Mouse (Mus musculus): ENCODE measurements at regions not wholly inside any gene's neighbourhood (a gene's known extent, or its start where the extent isn't known, plus 50 kb on each side); places are given as distances from the start of the nearest gene placed in this dataset.

DNA sequence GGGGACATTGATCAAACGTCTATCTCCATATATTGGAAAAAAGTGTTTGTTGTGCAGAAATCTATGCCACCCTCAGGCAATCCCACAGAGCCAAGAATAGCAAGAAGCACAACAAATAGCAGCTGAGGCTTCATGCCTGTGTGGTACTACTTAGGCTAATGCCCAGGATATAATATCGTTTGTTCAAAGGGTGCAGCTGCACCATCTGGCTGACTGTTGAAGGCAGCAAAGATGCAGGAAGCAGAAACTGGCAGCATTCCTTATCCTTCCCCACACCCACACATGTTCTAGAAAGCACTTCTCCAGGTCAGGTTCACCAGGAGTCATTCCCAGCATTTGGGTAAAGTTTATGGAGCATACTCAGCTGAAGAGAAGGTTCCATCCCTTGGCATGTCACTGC, 158.1 kb upstream of the Ccn2 start:
- H3ac ChIP-seq (ENCODE audit: control insufficient read depth, insufficient read length, low read depth), result no peak overlapping the region
- H3K79me2 ChIP-seq (ENCODE audit: control insufficient read depth, insufficient read depth), result no peaks in the 10 kb centered on the region
- H3K79me3 ChIP-seq (ENCODE audit: low read depth), result no peaks in the 10 kb centered on the region
- TF ChIP-seq MYOG (IDR thresholded peaks at IDR 0.05; ENCODE audit: control insufficient read depth, extremely low read depth, insufficient read length), result no peak
- no peak for TF ChIP-seq USF1 (IDR thresholded peaks at IDR 0.05; ENCODE audit: low read depth)
- TF ChIP-seq CEBPB (IDR thresholded peaks at IDR 0.05; ENCODE audit: low read depth), result no peak
- no peak for TF ChIP-seq MYOD1 (IDR thresholded peaks at IDR 0.05; ENCODE audit: control insufficient read depth, insufficient read length, low read depth)
- TF ChIP-seq FOSL1 (IDR thresholded peaks at IDR 0.05; ENCODE audit: insufficient read depth, low read length, poor library complexity, severe bottlenecking), result no peak
- no peak for TF ChIP-seq CTCF (IDR thresholded peaks at IDR 0.05; ENCODE audit: control insufficient read depth, insufficient read depth, insufficient read length)
- no peak for TF ChIP-seq MAX (IDR thresholded peaks at IDR 0.05)
- no peak overlapping the region for H3K4me3 ChIP-seq (ENCODE audit: insufficient read depth, poor library complexity, severe bottlenecking)
- H3K27me3 ChIP-seq (ENCODE audit: control insufficient read depth, insufficient read depth, insufficient read length), result no peaks in the 10 kb centered on the region
- H3K36me3 ChIP-seq (ENCODE audit: control insufficient read depth, insufficient read depth), result no peaks in the 10 kb centered on the region

DNA sequence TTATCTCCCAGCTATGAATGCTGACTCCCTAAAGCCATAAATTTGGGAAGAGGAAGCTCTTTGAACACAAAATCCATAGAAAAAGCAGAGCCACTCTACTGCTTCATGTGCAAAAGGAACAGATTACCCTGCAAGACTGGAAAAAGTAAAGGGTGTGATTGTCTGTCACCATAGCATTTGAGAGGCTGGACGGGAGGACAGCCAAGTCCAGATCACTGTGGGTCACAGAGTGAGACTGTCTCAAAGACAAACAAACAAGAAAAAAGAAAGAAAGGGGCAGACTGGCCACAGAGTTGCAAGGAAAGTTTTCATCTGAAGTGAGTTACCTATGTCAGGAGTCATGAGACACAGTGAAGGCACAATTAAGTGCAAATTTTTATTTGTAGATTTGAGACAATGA, 150.7 kb upstream of the Ccn2 start:
- H3K79me2 ChIP-seq (ENCODE audit: control insufficient read depth, insufficient read depth), result no peaks in the 10 kb centered on the region
- H3ac ChIP-seq (ENCODE audit: control insufficient read depth, insufficient read length, low read depth), result no peak overlapping the region
- H3K4me3 ChIP-seq (ENCODE audit: insufficient read depth, poor library complexity, severe bottlenecking), result no peak overlapping the region
- no peaks in the 10 kb centered on the region for H3K36me3 ChIP-seq (ENCODE audit: control insufficient read depth, insufficient read depth)
- TF ChIP-seq CEBPB (IDR thresholded peaks at IDR 0.05; ENCODE audit: low read depth) (no peak), MYOD1 (IDR thresholded peaks at IDR 0.05; ENCODE audit: control insufficient read depth, insufficient read length, low read depth) (no peak), MYOG (IDR thresholded peaks at IDR 0.05; ENCODE audit: control insufficient read depth, extremely low read depth, insufficient read length) (no peak), MAX (IDR thresholded peaks at IDR 0.05) (no peak), USF1 (IDR thresholded peaks at IDR 0.05; ENCODE audit: low read depth) (no peak), FOSL1 (IDR thresholded peaks at IDR 0.05; ENCODE audit: insufficient read depth, low read length, poor library complexity, severe bottlenecking) (no peak), CTCF (IDR thresholded peaks at IDR 0.05; ENCODE audit: control insufficient read depth, insufficient read depth, insufficient read length) (no peak)
- H3K27me3 ChIP-seq (ENCODE audit: control insufficient read depth, insufficient read depth, insufficient read length), result no peaks in the 10 kb centered on the region
- H3K79me3 ChIP-seq (ENCODE audit: low read depth), result no peaks in the 10 kb centered on the region

DNA sequence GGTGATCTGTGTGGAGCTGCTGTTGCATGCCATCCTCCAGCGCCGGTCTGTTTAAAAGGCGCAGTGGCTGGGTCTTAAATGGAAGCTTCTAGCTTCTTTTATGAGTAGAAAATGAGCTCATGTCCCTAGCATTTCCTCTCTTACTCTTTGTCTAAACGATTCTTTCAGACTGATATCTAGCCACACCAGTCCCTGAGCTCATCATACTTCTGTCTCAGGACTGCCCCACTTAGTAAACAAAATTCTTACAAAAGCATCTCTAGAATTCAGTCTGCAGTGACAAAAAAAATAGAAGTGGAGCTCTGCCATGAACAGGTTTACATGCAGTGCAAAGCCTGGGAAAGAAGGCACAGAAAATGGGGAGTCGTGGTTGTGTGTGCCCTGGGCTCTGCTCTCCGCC, 150.2 kb upstream of the Ccn2 start:
- Histone ChIP-seq H3K36me3 (ENCODE audit: control insufficient read depth, insufficient read depth) (no peaks in the 10 kb centered on the region), H3ac (ENCODE audit: control insufficient read depth, insufficient read length, low read depth) (no peak overlapping the region), H3K79me3 (ENCODE audit: low read depth) (no peaks in the 10 kb centered on the region), H3K27me3 (ENCODE audit: control insufficient read depth, insufficient read depth, insufficient read length) (no peaks in the 10 kb centered on the region), H3K79me2 (ENCODE audit: control insufficient read depth, insufficient read depth) (no peaks in the 10 kb centered on the region), H3K4me3 (ENCODE audit: insufficient read depth, poor library complexity, severe bottlenecking) (no peak overlapping the region)
- TF ChIP-seq CEBPB (IDR thresholded peaks at IDR 0.05; ENCODE audit: low read depth), result no peak

DNA sequence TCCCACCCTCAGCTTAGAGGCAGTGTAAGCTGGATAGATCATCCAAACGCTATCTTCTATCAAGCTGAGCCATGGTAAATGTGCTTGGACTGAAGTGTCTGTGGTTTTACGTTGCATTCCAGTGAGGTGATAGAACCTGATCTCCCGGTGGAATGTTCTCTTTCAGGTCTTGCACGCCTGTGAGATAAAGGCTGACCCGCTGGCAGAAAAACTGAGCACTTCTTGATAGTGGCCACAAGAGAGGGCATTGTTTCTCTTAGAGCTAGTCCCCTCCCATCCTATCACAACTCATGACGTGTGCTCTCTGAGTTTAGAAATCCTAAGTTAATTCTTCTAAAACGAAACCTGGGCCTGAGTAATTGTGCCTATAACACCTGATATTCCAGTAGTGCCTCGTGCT, 149.1 kb upstream of the Ccn2 start:
- Histone ChIP-seq H3K36me3 (ENCODE audit: control insufficient read depth, insufficient read depth) (no peaks in the 10 kb centered on the region), H3K27me3 (ENCODE audit: control insufficient read depth, insufficient read depth, insufficient read length) (no peaks in the 10 kb centered on the region), H3K79me2 (ENCODE audit: control insufficient read depth, insufficient read depth) (no peaks in the 10 kb centered on the region), H3K79me3 (ENCODE audit: low read depth) (no peaks in the 10 kb centered on the region), H3ac (ENCODE audit: control insufficient read depth, insufficient read length, low read depth) (no peak overlapping the region), H3K4me3 (ENCODE audit: insufficient read depth, poor library complexity, severe bottlenecking) (no peak overlapping the region)
- TF ChIP-seq MYOD1 (IDR thresholded peaks at IDR 0.05; ENCODE audit: control insufficient read depth, insufficient read length, low read depth) (no peak), MYOG (IDR thresholded peaks at IDR 0.05; ENCODE audit: control insufficient read depth, extremely low read depth, insufficient read length) (no peak), CTCF (IDR thresholded peaks at IDR 0.05; ENCODE audit: control insufficient read depth, insufficient read depth, insufficient read length) (no peak), FOSL1 (IDR thresholded peaks at IDR 0.05; ENCODE audit: insufficient read depth, low read length, poor library complexity, severe bottlenecking) (no peak), CEBPB (IDR thresholded peaks at IDR 0.05; ENCODE audit: low read depth) (no peak), USF1 (IDR thresholded peaks at IDR 0.05; ENCODE audit: low read depth) (no peak), MAX (IDR thresholded peaks at IDR 0.05) (no peak)

DNA sequence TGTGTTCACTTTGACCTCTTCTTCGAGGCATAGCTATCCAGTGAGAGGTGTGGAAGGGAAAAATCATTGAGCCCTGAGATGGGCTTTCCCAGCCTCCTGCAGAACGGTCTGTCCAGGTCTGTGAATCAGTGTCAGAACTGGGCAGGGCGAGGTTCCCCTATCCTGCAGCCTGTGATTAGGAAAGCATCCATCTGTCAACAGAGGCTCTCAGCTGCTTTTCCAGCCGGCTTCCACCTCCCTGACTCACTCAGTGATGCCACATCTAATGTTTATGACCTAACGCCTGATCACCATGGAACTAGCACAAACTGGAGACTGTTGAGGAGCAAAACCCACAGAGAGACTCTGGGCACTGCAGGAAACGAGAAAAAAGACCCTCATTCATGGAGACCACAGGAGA, 148.1 kb upstream of the Ccn2 start:
- Histone ChIP-seq H3K79me2 (ENCODE audit: control insufficient read depth, insufficient read depth) (no peaks in the 10 kb centered on the region), H3ac (ENCODE audit: control insufficient read depth, insufficient read length, low read depth) (no peak overlapping the region), H3K4me3 (ENCODE audit: insufficient read depth, poor library complexity, severe bottlenecking) (no peak overlapping the region), H3K36me3 (ENCODE audit: control insufficient read depth, insufficient read depth) (no peaks in the 10 kb centered on the region), H3K27me3 (ENCODE audit: control insufficient read depth, insufficient read depth, insufficient read length) (no peaks in the 10 kb centered on the region), H3K79me3 (ENCODE audit: low read depth) (no peaks in the 10 kb centered on the region)
- TF ChIP-seq CEBPB (IDR thresholded peaks at IDR 0.05; ENCODE audit: low read depth) (peak; percentile 49), MYOD1 (IDR thresholded peaks at IDR 0.05; ENCODE audit: control insufficient read depth, insufficient read length, low read depth) (peak; percentile 89), USF1 (IDR thresholded peaks at IDR 0.05; ENCODE audit: low read depth) (no peak), MYOG (IDR thresholded peaks at IDR 0.05; ENCODE audit: control insufficient read depth, extremely low read depth, insufficient read length) (no peak), MAX (IDR thresholded peaks at IDR 0.05) (no peak), CTCF (IDR thresholded peaks at IDR 0.05; ENCODE audit: control insufficient read depth, insufficient read depth, insufficient read length) (no peak), FOSL1 (IDR thresholded peaks at IDR 0.05; ENCODE audit: insufficient read depth, low read length, poor library complexity, severe bottlenecking) (peak; percentile 53)

DNA sequence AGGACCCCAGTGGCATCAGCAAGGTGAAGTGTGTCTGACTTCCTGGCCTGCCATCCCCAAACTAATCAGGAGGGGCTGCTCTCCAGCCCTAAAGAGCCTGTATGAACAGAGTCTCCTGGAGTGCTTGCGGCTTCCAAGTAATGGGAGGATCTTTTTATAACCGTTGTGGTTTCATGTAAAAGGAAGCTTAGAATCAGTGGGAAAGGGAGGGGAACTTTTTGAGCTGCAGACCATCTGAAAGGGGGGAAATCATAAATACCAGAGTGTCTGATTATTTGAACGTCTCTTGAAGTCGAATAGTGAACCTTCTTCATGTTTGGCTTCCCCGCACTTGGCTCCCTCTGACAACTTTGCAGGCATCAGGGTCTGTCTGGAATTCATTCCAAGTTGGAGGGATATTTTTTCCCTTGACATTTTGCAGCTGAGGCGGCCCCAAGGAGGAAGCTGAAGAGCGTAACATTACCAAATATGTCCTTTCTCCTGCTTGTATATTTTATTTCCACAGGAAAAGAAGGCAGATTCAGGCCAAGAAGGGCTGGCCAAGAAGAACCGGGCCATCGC, 147.2 kb upstream of the Ccn2 start:
- Histone ChIP-seq H3K4me3 (ENCODE audit: insufficient read depth, poor library complexity, severe bottlenecking) (no peak overlapping the region), H3K36me3 (ENCODE audit: control insufficient read depth, insufficient read depth) (no peaks in the 10 kb centered on the region), H3ac (ENCODE audit: control insufficient read depth, insufficient read length, low read depth) (no peak overlapping the region), H3K79me2 (ENCODE audit: control insufficient read depth, insufficient read depth) (no peaks in the 10 kb centered on the region), H3K27me3 (ENCODE audit: control insufficient read depth, insufficient read depth, insufficient read length) (no peaks in the 10 kb centered on the region), H3K79me3 (ENCODE audit: low read depth) (no peaks in the 10 kb centered on the region)
- no peak for TF ChIP-seq CEBPB (IDR thresholded peaks at IDR 0.05; ENCODE audit: low read depth)
- TF ChIP-seq FOSL1 (IDR thresholded peaks at IDR 0.05; ENCODE audit: insufficient read depth, low read length, poor library complexity, severe bottlenecking), result no peak
- no peak for TF ChIP-seq MYOD1 (IDR thresholded peaks at IDR 0.05; ENCODE audit: control insufficient read depth, insufficient read length, low read depth)
- no peak for TF ChIP-seq CTCF (IDR thresholded peaks at IDR 0.05; ENCODE audit: control insufficient read depth, insufficient read depth, insufficient read length)
- no peak for TF ChIP-seq MYOG (IDR thresholded peaks at IDR 0.05; ENCODE audit: control insufficient read depth, extremely low read depth, insufficient read length)
- no peak for TF ChIP-seq MAX (IDR thresholded peaks at IDR 0.05)
- TF ChIP-seq USF1 (IDR thresholded peaks at IDR 0.05; ENCODE audit: low read depth), result no peak
